Mouse (Mus musculus) ES-E14 (cell line): ENCODE data around the gene Cdc37. TPM values are rescaled to one million over a fixed set of nuclear protein-coding genes. Genes with fewer than 3 reads are reported as not detected.
"Not testable (repeated sequence)": the region's sequence is repeated elsewhere in the genome, so short reads cannot be mapped to it uniquely, and the experiment has no call there.

ENCODE experiments used
- DNase-seq: peaks from one replicate; pipeline ENCODE4 v3.0.0-alpha.2; 2013; ENCODE audit warnings: low read depth, low spot score
- H3K27ac ChIP-seq: 2 replicates; pipeline ENCODE4 v1.5.1; 2012; ENCODE audit warnings: low read depth, mild to moderate bottlenecking, low read length, moderate library complexity, mixed read lengths; ENCODE audit not compliant: poor library complexity, insufficient read depth, severe bottlenecking
- H3K36me3 ChIP-seq: 2 replicates; pipeline ENCODE4 v1.6.1; 2012; ENCODE audit warnings: mild to moderate bottlenecking, low read length, moderate library complexity, mixed read lengths; ENCODE audit not compliant: control insufficient read depth, poor library complexity, insufficient read depth, severe bottlenecking
- H3K4me1 ChIP-seq, 2 experiments: fragments of 150-350 bp in 1 of 2; sonication (generic) in 1 of 2; 2 replicates each; pipeline ENCODE4 v1.6.1; 2012; ENCODE audit warnings: low read length in 2 of 2, mild to moderate bottlenecking in 1 of 2, mixed read lengths in 1 of 2; ENCODE audit not compliant: control insufficient read depth in 2 of 2, insufficient read depth in 2 of 2, poor library complexity in 1 of 2
- H3K4me3 ChIP-seq, 2 experiments: fragments of 150-350 bp in 1 of 2; sonication (generic) in 1 of 2; 2 replicates each; pipeline ENCODE4 v1.5.1; 2012; ENCODE audit warnings: low read length in 2 of 2, low read depth in 1 of 2, mild to moderate bottlenecking in 1 of 2, mixed read lengths in 1 of 2; ENCODE audit not compliant: insufficient read depth in 1 of 2, poor library complexity in 1 of 2, severe bottlenecking in 1 of 2
- H3K9ac ChIP-seq: 2 replicates; pipeline ENCODE4 v1.6.1; 2012; ENCODE audit warnings: low read depth, mild to moderate bottlenecking, low read length, mixed read lengths; ENCODE audit not compliant: poor library complexity, insufficient read depth, severe bottlenecking
- H3K9me3 ChIP-seq: fragments of 150-350 bp; sonication (generic); 2 replicates; pipeline ENCODE4 v1.6.1; 2012; ENCODE audit warnings: low read depth, mild to moderate bottlenecking, low read length; ENCODE audit not compliant: control insufficient read depth, insufficient read depth
- CHD2 ChIP-seq: IDR thresholded peaks from 2 replicates; pipeline ENCODE4 v1.6.1; 2014; ENCODE audit warnings: mild to moderate bottlenecking, low read depth, low read length, inconsistent platforms
- HCFC1 ChIP-seq: IDR thresholded peaks from 2 replicates; pipeline ENCODE4 v1.6.1; 2012; ENCODE audit warnings: low read length, inconsistent platforms, borderline replicate concordance; ENCODE audit not compliant: insufficient read depth
- MAFK ChIP-seq: IDR thresholded peaks from 2 replicates; pipeline ENCODE4 v1.6.1; 2014; ENCODE audit warnings: mild to moderate bottlenecking, low read depth, low read length, inconsistent platforms; ENCODE audit not compliant: insufficient read depth
- ZC3H11A ChIP-seq: IDR thresholded peaks from 2 replicates; pipeline ENCODE4 v1.6.1; 2012; ENCODE audit warnings: low read depth, mild to moderate bottlenecking, inconsistent platforms, low read length, borderline replicate concordance
- ZNF384 ChIP-seq: IDR thresholded peaks from 2 replicates; pipeline ENCODE4 v1.6.1; 2012; ENCODE audit warnings: low read depth, low read length, inconsistent platforms
- in situ Hi-C, 2 experiments: fragments of 600-800 bp; cut with MboI; formaldehyde crosslinking; loops; one replicate each; pipeline ENCODE4 v1.15.1; 2025; ENCODE audit warnings: low sequenced_read_pairs in 2 of 2, inconsistent platforms in 1 of 2; ENCODE audit not compliant: unreplicated experiment in 2 of 2
- total RNA-seq: library from RNA; depleted of rRNA; stranded (reverse); fragments of 300-350 nt; gene quantifications from 2 replicates; pipeline ENCODE4 v1.2.3, GENCODE M21; 2012; rRNA removed

Cdc37 gene
- 118 and 165 TPM in 2 replicates for total RNA-seq

- peak within 1 kb of the TSS; percentile 87 to 97 for H3K4me3 ChIP-seq
- peaks cover 2 to 15% of the 10 kb centered on the region in 2 experiments; a peak in 3 of 4 replicates for H3K4me1 ChIP-seq
- DNase-seq, result peak; percentile 88
- TF ChIP-seq HCFC1 (peak; percentile 81), ZNF384 (no peak), MAFK (no peak)
- peak within 1 kb of the TSS; percentile 96 for H3K27ac ChIP-seq
- peak within 1 kb of the TSS; percentile 99 for H3K9ac ChIP-seq
- in situ Hi-C loops, result no loop called here
- no peaks in the 10 kb centered on the region for H3K9me3 ChIP-seq
- H3K36me3 ChIP-seq, result peaks cover 18% of the 10 kb centered on the region
Measured at GRCm38 (mm10) chr9:21149654-21150419, at the start of gene Cdc37. Cdc37 (minus strand) TSS chr9:21149982.

DNA sequence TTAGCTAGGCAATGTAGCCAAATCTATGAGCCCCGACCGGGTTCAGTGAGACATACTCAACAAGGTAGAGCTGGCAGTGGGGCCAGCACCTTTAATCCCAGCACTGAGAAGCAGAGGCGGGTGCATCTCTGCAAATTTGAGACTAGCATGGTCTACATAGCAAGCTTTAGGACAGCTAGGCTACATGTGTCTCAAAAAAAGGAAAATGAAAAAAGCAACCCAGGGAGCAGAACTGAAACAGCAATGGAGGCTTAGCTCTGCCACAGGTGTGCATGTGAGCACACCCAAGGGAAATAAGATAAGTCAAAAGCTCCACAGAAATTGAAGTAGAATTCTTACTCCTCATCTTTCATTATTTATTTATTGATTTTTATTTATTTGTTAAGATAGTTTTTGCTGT, 49.2 kb upstream of the Cdc37 start:
- H3K4me3 ChIP-seq, result no peak overlapping the region
- no peak overlapping the region for H3K9ac ChIP-seq
- H3K4me1 ChIP-seq, result peaks cover 6 to 38% of the 10 kb centered on the region in 2 experiments; a peak in 3 of 4 replicates
- H3K27ac ChIP-seq, result no peak overlapping the region
- no peaks in the 10 kb centered on the region for H3K9me3 ChIP-seq
- TF ChIP-seq MAFK (no peak), ZNF384 (no peak), CHD2 (no peak), ZC3H11A (no peak), HCFC1 (no peak)
- in situ Hi-C loops, result no loop called here
- no peak for DNase-seq
- peaks cover 3% of the 10 kb centered on the region; the same call in 1 of the 2 replicates for H3K36me3 ChIP-seq

- Histone ChIP-seq H3K36me3 (peaks cover 3% of the 10 kb centered on the region; the same call in 1 of the 2 replicates), H3K4me3 (no peak overlapping the region), H3K9me3 (no peaks in the 10 kb centered on the region), H3K27ac (no peak overlapping the region), H3K4me1 (peaks cover 6 to 32% of the 10 kb centered on the region in 2 experiments; a peak in 3 of 4 replicates), H3K9ac (no peak overlapping the region)
- no peak for DNase-seq
- no peak for TF ChIP-seq MAFK
- no peak for TF ChIP-seq ZC3H11A
- TF ChIP-seq ZNF384, result no peak
- no peak for TF ChIP-seq HCFC1
- no peak for TF ChIP-seq CHD2
- in situ Hi-C loops, result no loop called here
Measured at GRCm38 (mm10) chr9:21197981-21198380, 48.2 kb upstream of the Cdc37 start.

DNA sequence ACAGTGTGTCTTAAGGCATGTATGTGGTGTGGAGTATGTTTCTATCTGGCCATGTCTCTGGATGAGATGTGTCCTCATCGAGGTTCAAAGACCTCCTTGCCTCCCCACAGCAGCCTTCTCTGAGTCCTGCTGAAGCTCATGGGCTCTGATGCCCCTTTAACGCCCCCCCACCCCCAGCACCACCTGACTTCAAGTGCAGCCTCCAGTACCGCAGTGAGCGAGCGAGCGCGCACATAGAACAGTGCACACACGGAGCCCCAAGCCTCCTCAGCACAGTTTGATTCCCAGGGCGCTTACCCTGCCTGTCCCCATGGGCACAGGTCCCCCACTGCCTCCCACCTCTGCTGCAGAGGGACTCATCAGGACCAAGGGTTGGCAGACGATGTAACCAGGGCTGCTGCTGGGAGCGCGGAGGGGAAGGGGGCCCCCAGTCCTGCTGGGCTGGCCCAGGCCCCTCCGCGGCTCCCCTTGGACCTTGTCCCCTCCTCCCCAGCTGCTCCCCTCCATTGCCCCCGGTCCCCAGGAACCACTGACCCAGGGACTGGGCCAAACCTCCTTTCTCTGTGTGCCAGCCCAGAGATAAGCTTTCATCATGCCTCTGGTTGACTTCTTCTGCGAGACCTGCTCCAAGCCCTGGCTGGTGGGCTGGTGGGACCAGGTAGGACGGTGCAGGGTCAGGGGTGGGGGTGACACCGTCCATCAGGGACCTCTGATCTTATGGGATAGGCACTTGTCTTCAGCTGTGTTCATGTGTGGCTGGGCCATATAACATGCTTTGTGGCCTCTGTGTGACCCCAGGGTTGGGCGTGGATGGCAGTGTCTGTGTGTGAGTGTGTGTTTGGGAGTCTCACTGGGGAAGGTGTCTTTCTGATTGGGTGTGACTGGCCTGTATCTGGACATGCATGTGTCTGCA, 47.0 kb upstream of the Cdc37 start:
- H3K27ac ChIP-seq, result no peak overlapping the region
- peaks cover 3% of the 10 kb centered on the region; the same call in 1 of the 2 replicates for H3K36me3 ChIP-seq
- H3K4me1 ChIP-seq, result peaks cover 6 to 32% of the 10 kb centered on the region in 2 experiments; a peak in 3 of 4 replicates
- TF ChIP-seq ZC3H11A (no peak), CHD2 (no peak), HCFC1 (no peak)
- DNase-seq, result no peak
- H3K9me3 ChIP-seq, result no peaks in the 10 kb centered on the region
- H3K4me3 ChIP-seq, result peak overlapping the region in 1 of 2 experiments; percentile 55; a peak in 1 of 4 replicates
- in situ Hi-C loops, result no loop called here
- H3K9ac ChIP-seq, result no peak overlapping the region; the same call in 1 of the 2 replicates

- DNase-seq, H3K9me3 ChIP-seq, H3K9ac ChIP-seq, H3K4me3 ChIP-seq, H3K27ac ChIP-seq, H3K36me3 ChIP-seq, in situ Hi-C loops: not testable (repeated sequence)
- peaks cover 6 to 32% of the 10 kb centered on the region in 2 experiments; a peak in 3 of 4 replicates for H3K4me1 ChIP-seq
Measured at GRCm38 (mm10) chr9:21195736-21196505, 46.1 kb upstream of the Cdc37 start.
